In genomic region chr17:23785561-23786471, GRCm38 (mm10) we compare ENCODE assay signal across 8 mouse cellular contexts. TPM values are rescaled to one million over a fixed set of nuclear protein-coding genes. Genes with fewer than 3 reads are reported as not detected.
DNase-seq lines count a peak whose midpoint lies in the region; ATAC-seq and TF ChIP-seq lines count a peak whose summit lies in the region.

Gene Flywch2 (minus strand): TSS chr17:23786081.

- intact Hi-C loops in gastrocnemius, adult 2 months (cut with DNase I), result no loop called here

- peaks cover 25% of the 10 kb centered on the region for H3K4me1 ChIP-seq in hindbrain, embryonic 15.5 days (replicated peaks)

- H3K4me2 ChIP-seq in hindbrain, embryonic 15.5 days, result peak within 1 kb of the TSS; percentile 75

- H3K27me3 ChIP-seq in hindbrain, embryonic 15.5 days, result no peaks in the 10 kb centered on the region

- H3K4me3 ChIP-seq in gastrocnemius, adult 2 months, result peak within 1 kb of the TSS; percentile 72
- H3K4me3 ChIP-seq in hindbrain, embryonic 15.5 days, result peak within 1 kb of the TSS; percentile 77

- 2% methylated on average over 43 of the region's 43 CpGs for WGBS in hindbrain, embryonic 15.5 days

- H3K9me3 ChIP-seq in hindbrain, embryonic 15.5 days, result no peaks in the 10 kb centered on the region

- TF ChIP-seq CTCF in gastrocnemius, adult 2 months (IDR thresholded peaks at IDR 0.05), result peak; percentile 32; the same call in 1 of the 2 replicates

- DNase-seq in adrenal gland, adult (ENCODE audit: inconsistent age in 2 of 2, low spot score in 1 of 2), result peak; percentile 87 to 94
- peak; percentile 68 for DNase-seq in gastrocnemius, adult 2 months
- peak; percentile 87 for DNase-seq in left cerebral cortex, adult 11 months (ENCODE audit: low spot score)
- DNase-seq in lung, postnatal 25 days (ENCODE audit: low spot score), result peak; percentile 85
- DNase-seq in retina, adult 2 months (ENCODE audit: low read depth, low spot score), result peak; percentile 72
- peak; percentile 59 to 74 for DNase-seq in thymus, postnatal 36 days

- H3K9ac ChIP-seq in hindbrain, embryonic 15.5 days, result peak within 1 kb of the TSS; percentile 82

- no peaks in the 10 kb centered on the region for H3K36me3 ChIP-seq in hindbrain, embryonic 15.5 days

- H3K27ac ChIP-seq in gastrocnemius, adult 2 months, result peak within 1 kb of the TSS; percentile 56
- H3K27ac ChIP-seq in hindbrain, embryonic 15.5 days (replicated peaks), result peak within 1 kb of the TSS; percentile 95

- peak; percentile 76 for ATAC-seq in common myeloid progenitor, adult 5-6 weeks (replicated peaks; ENCODE audit: low read depth, poor library complexity, severe bottlenecking)
- ATAC-seq in hindbrain, embryonic 15.5 days (ENCODE audit: low FRiP score, low read depth), result peak; percentile 93

RNA-seq across cellular contexts. Expression of gene Flywch2, which starts in this region (rescaled TPM):
- 0.46 and 4.6 TPM in 2 replicates for total RNA-seq in common myeloid progenitor, adult 5-6 weeks (2017)
- under 1 TPM; 0.47 to 0.51 TPM for total RNA-seq in gastrocnemius, adult 2 months (2021)
- 79.4 and 83.9 TPM in 2 replicates for polyA plus RNA-seq in hindbrain, embryonic 15.5 days (2015; fragmentation: Nextera tagmentation; extraction: Ambion mirVana)

Comparison
In these comparisons a context has a peak if more than half of its experiments do, and no peak if none do; other contexts are left out.
1. Peak in every context shown above with its lines: DNase-seq, ATAC-seq, H3K4me3 ChIP-seq and H3K27ac ChIP-seq.
2. Peak in DNase-seq, H3K4me3 ChIP-seq and H3K27ac ChIP-seq in gastrocnemius, adult 2 months; RNA of the gene not detected or under 1 TPM.